Mouse (Mus musculus): ENCODE data around the gene Sesn1.

DNA sequence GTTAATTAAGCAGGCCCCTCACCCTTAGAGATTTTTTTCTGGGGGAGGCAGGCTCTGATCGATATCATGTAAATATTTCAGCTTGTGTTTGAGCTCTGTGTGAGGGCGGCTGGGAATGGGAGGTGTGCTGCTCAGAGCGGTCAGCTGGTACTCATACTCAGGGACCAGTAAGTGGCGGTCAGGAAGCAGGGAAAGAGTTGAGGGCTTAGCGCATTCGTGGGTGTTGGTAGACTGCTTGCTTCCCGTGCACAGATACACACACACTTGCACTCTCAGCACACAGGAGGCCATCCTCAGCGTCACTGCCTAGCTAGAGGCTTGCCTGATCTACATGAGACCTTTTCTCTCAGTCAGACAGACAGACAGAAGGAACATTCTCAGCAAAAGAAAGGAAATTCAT is 91.7 kb downstream of the Sesn1 start:
- TF ChIP-seq POLR2A (IDR thresholded peaks at IDR 0.05; ENCODE audit: low read depth, low read length): no peak
- no peak for TF ChIP-seq CTCF (IDR thresholded peaks at IDR 0.05; ENCODE audit: extremely low read depth, insufficient read length, insufficient replicate concordance, low read depth, low read length)

All from small intestine, adult 2 months (tissue).